Mouse (Mus musculus) liver, adult 2 months (tissue): ENCODE data around the gene Zfp367.

Experiments
- CTCF ChIP-seq: fragments of 200-500 bp; IDR thresholded peaks from 2 replicates; pipeline ENCODE4 v1.5.1; 2011; ENCODE audit warnings: low read depth, low read length, control low read depth
- POLR2A ChIP-seq: fragments of 200-500 bp; IDR thresholded peaks from 2 replicates; pipeline ENCODE4 v1.6.1; 2011; ENCODE audit warnings: low read length, control low read depth; ENCODE audit not compliant: insufficient read depth; ENCODE audit errors: extremely low read depth

DNA sequence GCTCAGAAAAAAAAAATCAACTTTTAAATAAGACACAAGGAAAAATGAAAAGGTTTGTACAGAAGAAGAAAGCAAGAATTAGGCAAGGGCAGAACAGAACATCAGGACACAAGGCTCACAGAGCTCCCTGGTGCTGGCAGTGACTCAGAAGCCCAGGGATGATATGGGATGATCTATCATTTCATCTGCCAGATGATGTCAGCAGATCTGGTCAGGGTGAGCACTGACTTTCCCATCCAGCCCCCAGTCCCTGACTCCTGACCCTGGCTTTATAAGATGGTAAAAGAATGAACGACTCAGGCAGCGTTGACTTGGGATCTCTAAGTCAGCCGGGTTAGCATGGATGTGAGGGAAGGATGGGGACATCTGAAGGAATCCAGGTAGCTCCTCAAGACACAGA is 69.7 kb downstream of the Zfp367 start:
- TF ChIP-seq POLR2A: no peak
- no peak for TF ChIP-seq CTCF
